Mouse (Mus musculus): ENCODE measurements at regions not wholly inside any gene's neighbourhood (a gene's known extent, or its start where the extent isn't known, plus 50 kb on each side); places are given as distances from the start of the nearest gene placed in this dataset.
A peak's percentile ranks its signal among the peaks of the same experiment; 100 is the strongest.

DNA sequence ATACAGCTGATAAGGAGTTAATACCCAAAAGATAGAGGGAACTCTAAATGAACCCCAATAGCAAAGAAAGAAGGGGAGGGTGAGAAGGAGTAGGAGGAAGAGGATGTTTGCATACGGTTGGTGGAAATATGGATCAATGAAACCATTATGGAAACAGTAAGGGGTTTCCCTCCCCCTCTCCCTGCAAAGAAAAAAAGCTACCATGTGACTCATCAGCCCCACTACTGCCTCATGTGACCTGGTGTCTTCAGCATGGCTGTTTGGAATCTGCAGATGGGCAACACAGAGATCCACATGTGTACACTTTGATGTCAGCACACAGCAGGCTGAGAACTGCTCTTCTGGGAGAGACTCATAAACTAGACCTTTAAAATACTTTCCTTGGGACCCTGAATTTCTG is 163.4 kb upstream of the Zc3h12c start:
- 89% methylated on average over 1 of the region's 1 CpGs for WGBS
- DNase-seq (ENCODE audit: extremely low spot score, low spot score), result no peak
- no peaks in the 10 kb centered on the region for H3K36me3 ChIP-seq (replicated peaks)
- no peaks in the 10 kb centered on the region for H3K27me3 ChIP-seq (ENCODE audit: poor library complexity, severe bottlenecking)
- no peak overlapping the region for H3K4me3 ChIP-seq
- no peaks in the 10 kb centered on the region for H3K9me3 ChIP-seq
- H3K27ac ChIP-seq, result no peak overlapping the region
- no peaks in the 10 kb centered on the region for H3K4me1 ChIP-seq

DNA sequence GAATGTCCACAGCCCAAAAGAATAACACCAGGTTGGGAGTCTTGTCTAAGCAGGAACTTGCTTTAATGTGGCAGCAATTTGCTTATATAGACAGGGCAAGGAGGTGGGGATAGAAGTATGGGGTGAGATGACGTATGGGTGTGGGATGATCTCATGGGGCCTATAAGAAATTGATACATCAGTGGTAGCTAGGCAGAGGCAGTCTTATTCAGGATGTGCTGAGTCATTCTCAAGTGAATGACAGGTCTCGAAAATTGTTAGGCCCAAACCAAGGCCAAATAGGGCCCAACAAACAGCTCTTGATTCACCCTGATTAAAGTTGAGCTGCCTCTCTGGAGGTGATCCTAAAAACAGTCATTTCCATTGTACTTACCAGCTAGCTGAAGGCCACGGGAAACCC is 162.3 kb upstream of the Zc3h12c start:
- no peaks in the 10 kb centered on the region for H3K36me3 ChIP-seq (replicated peaks)
- 85% methylated on average over 3 of the region's 3 CpGs for WGBS
- H3K9me3 ChIP-seq, result no peaks in the 10 kb centered on the region
- no peak overlapping the region for H3K27ac ChIP-seq
- H3K4me3 ChIP-seq, result no peak overlapping the region
- H3K27me3 ChIP-seq (ENCODE audit: poor library complexity, severe bottlenecking), result no peaks in the 10 kb centered on the region
- no peaks in the 10 kb centered on the region for H3K4me1 ChIP-seq
- DNase-seq (ENCODE audit: extremely low spot score, low spot score), result no peak

DNA sequence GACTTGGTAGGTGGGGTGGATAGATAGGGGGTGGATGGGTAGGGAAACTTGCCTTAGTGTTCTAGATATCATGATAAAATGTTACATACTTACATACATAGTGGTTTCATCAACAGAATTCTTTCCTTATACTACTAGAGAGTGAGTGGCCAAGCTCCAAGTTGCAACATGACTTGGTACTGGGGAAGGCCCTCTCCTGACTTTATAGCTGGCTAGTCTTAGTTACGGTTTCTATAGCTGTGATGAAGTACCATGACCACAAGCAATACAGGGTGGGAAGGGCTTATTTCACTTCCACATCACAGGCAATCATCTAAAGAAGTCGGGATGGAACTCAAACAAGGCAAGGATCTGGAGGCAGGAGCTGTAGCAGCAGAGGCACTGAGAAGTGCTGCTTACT is 156.0 kb upstream of the Zc3h12c start:
- Histone ChIP-seq H3K27ac (no peak overlapping the region), H3K36me3 (replicated peaks) (no peaks in the 10 kb centered on the region), H3K4me3 (no peak overlapping the region), H3K9me3 (no peaks in the 10 kb centered on the region), H3K27me3 (ENCODE audit: poor library complexity, severe bottlenecking) (no peaks in the 10 kb centered on the region), H3K4me1 (no peaks in the 10 kb centered on the region)
- 85% methylated on average over 2 of the region's 2 CpGs for WGBS
- no peak for DNase-seq (ENCODE audit: extremely low spot score, low spot score)

DNA sequence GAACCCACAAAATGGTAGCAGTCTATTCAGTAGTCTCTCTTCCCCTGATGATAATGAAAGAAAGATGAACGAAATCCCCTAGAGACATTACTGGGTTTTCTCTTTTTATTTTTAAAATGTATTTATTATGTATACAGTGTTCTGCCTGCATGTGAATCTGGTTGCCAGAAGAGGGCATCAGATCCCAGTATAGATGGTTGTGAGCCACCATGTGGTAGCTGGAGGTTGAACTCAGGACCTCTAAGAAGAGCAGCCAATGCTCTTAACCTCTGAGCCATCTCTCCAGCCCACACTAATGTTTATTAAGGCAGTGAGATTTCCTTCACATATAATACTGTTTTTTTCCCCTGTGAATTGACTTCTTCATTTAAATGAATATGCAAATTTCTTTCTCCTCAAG is 155.4 kb upstream of the Zc3h12c start:
- Histone ChIP-seq H3K4me1 (no peaks in the 10 kb centered on the region), H3K4me3 (no peak overlapping the region), H3K9me3 (no peaks in the 10 kb centered on the region), H3K27ac (no peak overlapping the region), H3K27me3 (ENCODE audit: poor library complexity, severe bottlenecking) (no peaks in the 10 kb centered on the region), H3K36me3 (replicated peaks) (no peaks in the 10 kb centered on the region)
- no peak for DNase-seq (ENCODE audit: extremely low spot score, low spot score)
- 87% methylated on average over 1 of the region's 1 CpGs for WGBS

DNA sequence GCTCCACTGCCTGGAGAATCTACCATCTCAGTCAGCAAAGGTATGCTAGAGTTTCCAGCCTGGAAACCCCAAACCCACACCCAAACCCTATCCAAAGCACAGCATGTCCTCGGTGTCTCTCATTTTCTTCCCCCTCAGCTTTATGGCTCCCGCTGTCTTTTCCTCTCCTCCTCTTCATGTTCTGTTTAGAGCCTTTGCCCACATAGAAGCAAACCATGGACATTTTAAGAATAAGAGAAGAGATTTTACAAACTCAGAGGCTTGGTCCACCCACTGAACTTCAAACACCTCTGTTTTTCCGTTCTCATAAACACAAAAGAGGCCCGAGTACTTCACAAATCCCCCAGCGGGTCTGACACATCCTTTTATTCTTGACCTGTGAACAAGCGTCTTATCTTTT is 154.9 kb upstream of the Zc3h12c start:
- H3K9me3 ChIP-seq, result no peaks in the 10 kb centered on the region
- 94% methylated on average over 6 of the region's 6 CpGs for WGBS
- no peaks in the 10 kb centered on the region for H3K4me1 ChIP-seq
- H3K27ac ChIP-seq, result no peak overlapping the region
- DNase-seq (ENCODE audit: extremely low spot score, low spot score), result no peak
- no peaks in the 10 kb centered on the region for H3K36me3 ChIP-seq (replicated peaks)
- H3K27me3 ChIP-seq (ENCODE audit: poor library complexity, severe bottlenecking), result no peaks in the 10 kb centered on the region
- no peak overlapping the region for H3K4me3 ChIP-seq

DNA sequence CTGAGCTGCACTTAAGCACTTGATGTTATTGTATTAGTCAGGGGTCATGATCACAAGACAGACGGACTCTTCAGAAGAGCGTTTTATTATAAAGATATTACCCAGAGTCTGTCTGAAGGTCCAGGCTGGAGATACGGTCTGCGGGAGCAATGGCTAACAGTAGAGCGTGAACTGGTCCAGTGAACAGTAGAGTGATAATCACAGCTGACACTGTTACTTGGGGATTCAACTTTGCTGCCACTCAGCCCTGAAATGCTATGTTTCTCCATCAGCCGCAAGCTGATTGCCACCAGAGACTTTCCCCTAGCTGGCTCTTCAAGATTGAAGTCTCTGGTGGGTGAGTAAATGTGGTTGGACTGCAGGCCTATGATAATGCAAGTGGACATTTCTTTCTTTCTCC is 133.1 kb upstream of the Zc3h12c start:
- Histone ChIP-seq H3K27me3 (ENCODE audit: poor library complexity, severe bottlenecking) (no peaks in the 10 kb centered on the region), H3K27ac (no peak overlapping the region), H3K4me3 (no peak overlapping the region), H3K9me3 (no peaks in the 10 kb centered on the region), H3K36me3 (replicated peaks) (no peaks in the 10 kb centered on the region), H3K4me1 (no peaks in the 10 kb centered on the region)
- 94% methylated on average over 6 of the region's 6 CpGs for WGBS
- no peak for DNase-seq (ENCODE audit: extremely low spot score, low spot score)

DNA sequence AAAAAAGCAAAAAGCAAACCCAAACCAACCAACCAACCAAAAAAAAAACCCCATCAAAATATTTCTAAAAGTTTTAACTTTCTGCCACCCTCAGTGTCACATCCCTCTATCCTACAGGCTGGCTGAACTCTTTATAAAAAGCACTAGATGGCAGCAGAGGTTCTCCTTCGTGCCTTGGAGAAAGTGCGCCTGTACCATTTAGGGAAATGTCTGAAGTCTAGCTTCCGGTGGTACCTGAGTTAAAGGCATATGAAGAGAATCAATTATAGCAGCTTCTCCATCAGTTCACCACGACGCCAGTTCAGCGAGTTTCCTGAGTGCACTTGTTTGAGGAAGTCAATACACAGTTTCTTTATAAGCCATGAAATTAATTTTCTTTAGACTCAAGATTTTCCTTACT is 130.0 kb upstream of the Zc3h12c start:
- Histone ChIP-seq H3K27me3 (ENCODE audit: poor library complexity, severe bottlenecking) (no peaks in the 10 kb centered on the region), H3K27ac (no peak overlapping the region), H3K4me3 (no peak overlapping the region), H3K36me3 (replicated peaks) (no peaks in the 10 kb centered on the region), H3K4me1 (no peaks in the 10 kb centered on the region), H3K9me3 (no peaks in the 10 kb centered on the region)
- no peak for DNase-seq (ENCODE audit: extremely low spot score, low spot score)
- WGBS, result 16% methylated on average over 6 of the region's 6 CpGs

DNA sequence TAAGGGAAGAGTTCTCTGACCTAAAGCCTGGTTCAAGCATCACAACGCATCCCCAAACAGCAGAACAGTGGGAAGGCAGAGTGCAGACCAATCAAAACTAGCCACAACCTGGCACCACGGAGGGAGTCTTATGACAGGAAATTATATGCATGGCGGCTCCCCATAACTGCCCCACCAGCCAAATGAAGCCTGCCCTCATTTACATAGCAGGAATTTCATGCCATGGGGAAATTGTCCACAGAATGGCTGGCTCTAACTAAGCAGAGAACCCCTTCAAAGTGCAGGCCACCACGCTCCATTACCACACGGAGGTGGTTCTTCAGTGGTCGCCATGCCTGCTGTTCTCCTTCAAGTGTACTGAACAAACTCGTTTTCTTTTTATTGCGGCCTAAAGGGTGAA is 126.3 kb upstream of the Zc3h12c start:
- no peak for DNase-seq (ENCODE audit: extremely low spot score, low spot score)
- H3K9me3 ChIP-seq, result no peaks in the 10 kb centered on the region
- 88% methylated on average over 8 of the region's 8 CpGs for WGBS
- no peaks in the 10 kb centered on the region for H3K27me3 ChIP-seq (ENCODE audit: poor library complexity, severe bottlenecking)
- no peaks in the 10 kb centered on the region for H3K36me3 ChIP-seq (replicated peaks)
- no peaks in the 10 kb centered on the region for H3K4me1 ChIP-seq
- H3K4me3 ChIP-seq, result no peak overlapping the region
- no peak overlapping the region for H3K27ac ChIP-seq

DNA sequence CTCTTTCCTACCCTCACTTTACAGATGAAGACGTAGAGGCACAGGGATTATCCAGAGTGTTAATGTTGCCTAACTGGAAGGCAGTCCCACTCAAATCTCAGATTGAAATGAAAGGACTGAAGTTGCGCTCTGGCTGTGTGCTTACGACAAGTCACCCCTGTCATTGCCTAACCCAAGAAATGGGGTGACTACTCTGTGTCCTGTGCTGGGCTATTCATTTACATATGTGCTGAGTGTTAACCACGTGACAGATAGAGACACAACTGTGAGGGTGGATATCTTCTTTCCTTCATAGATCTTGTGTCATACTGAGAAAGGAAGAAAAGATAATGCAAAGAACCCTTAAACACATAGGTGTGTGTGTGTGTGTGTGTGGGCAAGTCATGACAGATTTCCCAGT is 120.7 kb upstream of the Zc3h12c start:
- no peaks in the 10 kb centered on the region for H3K9me3 ChIP-seq
- no peaks in the 10 kb centered on the region for H3K36me3 ChIP-seq (replicated peaks)
- WGBS, result 83% methylated on average over 4 of the region's 4 CpGs
- H3K27me3 ChIP-seq (ENCODE audit: poor library complexity, severe bottlenecking), result no peaks in the 10 kb centered on the region
- peaks cover 11% of the 10 kb centered on the region for H3K4me1 ChIP-seq
- H3K4me3 ChIP-seq, result no peak overlapping the region
- DNase-seq (ENCODE audit: extremely low spot score, low spot score), result no peak
- no peak overlapping the region for H3K27ac ChIP-seq

DNA sequence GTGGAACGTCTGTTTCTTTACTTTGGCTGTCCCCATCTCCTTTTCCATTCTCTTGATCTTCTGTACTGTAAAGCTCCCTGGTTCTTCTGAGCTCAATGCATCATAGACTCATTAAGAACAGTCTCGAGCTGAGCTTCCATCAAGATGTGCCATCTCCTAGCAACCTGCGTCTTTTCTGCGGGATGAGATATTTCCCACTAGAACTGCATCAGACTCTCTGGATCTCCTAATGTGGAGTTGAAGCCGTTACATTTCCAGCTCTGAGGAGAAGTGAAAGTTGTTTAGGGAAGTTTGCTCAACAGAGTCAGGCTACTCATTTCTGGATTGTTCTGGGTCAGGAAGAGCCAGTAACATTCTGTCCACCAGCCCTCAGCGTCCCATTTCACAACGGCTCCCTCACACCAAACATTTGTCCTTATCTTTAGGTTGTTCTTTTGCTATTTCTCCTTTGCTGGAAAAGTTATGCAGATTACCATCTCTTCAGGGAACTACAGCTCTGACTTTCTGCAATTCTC is 119.4 kb upstream of the Zc3h12c start:
- Histone ChIP-seq H3K36me3 (replicated peaks) (no peaks in the 10 kb centered on the region), H3K27me3 (ENCODE audit: poor library complexity, severe bottlenecking) (no peaks in the 10 kb centered on the region), H3K9me3 (no peaks in the 10 kb centered on the region), H3K4me1 (peaks cover 19% of the 10 kb centered on the region), H3K27ac (no peak overlapping the region), H3K4me3 (no peak overlapping the region)
- 79% methylated on average over 7 of the region's 7 CpGs for WGBS
- DNase-seq (ENCODE audit: extremely low spot score, low spot score), result no peak

DNA sequence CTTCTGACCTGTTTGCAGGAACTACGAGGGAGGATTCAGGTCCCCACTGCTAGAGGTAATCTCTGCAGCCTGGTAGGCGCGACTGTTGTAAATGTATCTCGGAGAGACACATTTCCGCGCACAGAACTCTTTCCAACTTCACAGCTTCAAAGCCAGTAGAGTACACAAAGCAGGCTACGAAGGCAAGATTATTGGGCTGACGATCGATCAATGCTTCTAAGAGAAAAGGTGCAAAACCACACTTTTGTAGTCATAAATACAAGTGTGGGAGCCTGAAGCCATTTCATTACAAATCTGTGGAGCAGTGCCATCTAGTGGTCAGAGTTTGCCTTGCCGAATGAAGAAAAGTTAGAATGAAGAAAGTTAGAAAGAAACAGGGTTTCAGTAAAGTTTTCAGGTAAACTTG is 118.9 kb upstream of the Zc3h12c start:
- H3K9me3 ChIP-seq, result no peaks in the 10 kb centered on the region
- 11% methylated on average over 10 of the region's 10 CpGs for WGBS
- peak overlapping the region; percentile 45 for H3K4me3 ChIP-seq
- peak; percentile 67 for DNase-seq (ENCODE audit: extremely low spot score, low spot score)
- H3K4me1 ChIP-seq, result peaks cover 19% of the 10 kb centered on the region
- no peaks in the 10 kb centered on the region for H3K36me3 ChIP-seq (replicated peaks)
- no peaks in the 10 kb centered on the region for H3K27me3 ChIP-seq (ENCODE audit: poor library complexity, severe bottlenecking)
- H3K27ac ChIP-seq, result peak overlapping the region; percentile 65; the same call in 1 of the 2 replicates

DNA sequence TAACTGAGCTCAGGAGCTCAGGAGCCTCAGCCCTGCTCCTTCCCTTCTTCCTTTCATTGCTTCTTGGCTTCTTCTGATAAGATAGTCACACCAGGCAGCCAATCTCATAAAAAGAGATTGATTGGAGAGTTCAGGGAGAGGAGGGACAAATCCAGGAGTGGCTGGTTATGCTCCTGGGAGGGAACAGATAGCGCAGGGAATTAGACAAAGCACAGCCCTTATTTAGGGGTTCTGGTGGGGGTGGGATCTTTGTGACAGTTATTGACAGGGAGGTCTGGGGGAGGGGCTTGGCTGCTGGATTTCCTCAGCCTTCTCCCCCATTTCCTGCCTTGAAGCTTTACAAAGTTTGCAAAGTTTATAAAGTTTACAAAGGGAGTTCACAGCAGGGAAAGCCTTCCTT is 117.7 kb upstream of the Zc3h12c start:
- no peak overlapping the region for H3K4me3 ChIP-seq
- 12% methylated on average over 1 of the region's 1 CpGs for WGBS
- H3K4me1 ChIP-seq, result peaks cover 19% of the 10 kb centered on the region
- H3K9me3 ChIP-seq, result no peaks in the 10 kb centered on the region
- no peak overlapping the region for H3K27ac ChIP-seq
- no peaks in the 10 kb centered on the region for H3K36me3 ChIP-seq (replicated peaks)
- H3K27me3 ChIP-seq (ENCODE audit: poor library complexity, severe bottlenecking), result no peaks in the 10 kb centered on the region
- DNase-seq (ENCODE audit: extremely low spot score, low spot score), result no peak

DNA sequence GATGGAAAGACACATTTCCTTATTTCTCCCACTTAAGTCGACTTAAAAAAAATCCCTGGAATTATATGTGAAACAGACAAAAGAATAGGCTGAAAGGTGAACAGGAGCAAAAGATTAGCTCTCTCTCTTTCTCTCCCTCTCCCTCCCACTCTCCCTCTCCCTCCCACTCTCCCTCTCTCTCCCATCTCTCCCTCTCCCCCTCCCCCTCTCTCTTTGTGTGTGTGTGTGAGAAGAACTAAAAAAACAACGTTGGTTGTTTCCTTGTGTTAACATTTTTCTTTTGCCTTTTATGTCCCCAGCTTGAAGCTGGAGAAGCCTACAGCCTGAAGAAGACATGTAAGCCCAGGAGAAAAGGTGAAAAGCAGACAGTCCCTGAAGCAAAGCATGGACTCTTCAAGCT is 115.2 kb upstream of the Zc3h12c start:
- DNase-seq (ENCODE audit: extremely low spot score, low spot score), result no peak
- Histone ChIP-seq H3K27me3 (ENCODE audit: poor library complexity, severe bottlenecking) (no peaks in the 10 kb centered on the region), H3K9me3 (no peaks in the 10 kb centered on the region), H3K27ac (no peak overlapping the region), H3K36me3 (replicated peaks) (no peaks in the 10 kb centered on the region), H3K4me3 (no peak overlapping the region), H3K4me1 (peaks cover 25% of the 10 kb centered on the region)
- WGBS, result 29% methylated on average over 2 of the region's 2 CpGs

DNA sequence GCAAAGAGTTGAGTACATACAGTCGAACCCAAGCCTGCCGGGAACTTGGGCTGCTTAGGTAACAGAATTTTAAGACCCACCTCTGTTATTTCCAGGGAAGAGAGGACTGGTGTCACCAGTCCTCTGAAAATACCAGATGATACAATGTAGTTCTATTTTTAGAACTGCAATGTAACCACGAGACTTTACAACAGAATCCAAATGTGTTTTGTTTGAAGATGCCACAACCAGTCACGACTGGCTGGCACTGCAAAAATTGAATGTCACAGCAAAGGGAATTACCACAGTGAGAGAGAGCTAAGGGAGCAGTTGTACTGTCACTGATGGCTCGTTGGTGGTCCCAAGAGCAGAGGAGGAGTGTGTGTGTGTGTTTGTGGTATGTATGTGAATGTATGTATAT is 112.6 kb upstream of the Zc3h12c start:
- H3K9me3 ChIP-seq, result no peaks in the 10 kb centered on the region
- no peaks in the 10 kb centered on the region for H3K27me3 ChIP-seq (ENCODE audit: poor library complexity, severe bottlenecking)
- peaks cover 33% of the 10 kb centered on the region for H3K4me1 ChIP-seq
- no peak overlapping the region; the same call in 1 of the 2 replicates for H3K27ac ChIP-seq
- no peak overlapping the region for H3K4me3 ChIP-seq
- 83% methylated on average over 5 of the region's 5 CpGs for WGBS
- DNase-seq (ENCODE audit: extremely low spot score, low spot score), result no peak
- H3K36me3 ChIP-seq (replicated peaks), result no peaks in the 10 kb centered on the region

Measured in forebrain, embryonic 10.5 days (tissue).